Mouse (Mus musculus) liver, adult (tissue): ENCODE data around the gene Vangl2.

Experiments used
- GATA4 ChIP-seq: IDR thresholded peaks from 2 replicates; pipeline ENCODE4 v1.6.1; 2014; ENCODE audit warnings: mild to moderate bottlenecking, low read length; ENCODE audit not compliant: insufficient replicate concordance

The Vangl2 gene

DNA sequence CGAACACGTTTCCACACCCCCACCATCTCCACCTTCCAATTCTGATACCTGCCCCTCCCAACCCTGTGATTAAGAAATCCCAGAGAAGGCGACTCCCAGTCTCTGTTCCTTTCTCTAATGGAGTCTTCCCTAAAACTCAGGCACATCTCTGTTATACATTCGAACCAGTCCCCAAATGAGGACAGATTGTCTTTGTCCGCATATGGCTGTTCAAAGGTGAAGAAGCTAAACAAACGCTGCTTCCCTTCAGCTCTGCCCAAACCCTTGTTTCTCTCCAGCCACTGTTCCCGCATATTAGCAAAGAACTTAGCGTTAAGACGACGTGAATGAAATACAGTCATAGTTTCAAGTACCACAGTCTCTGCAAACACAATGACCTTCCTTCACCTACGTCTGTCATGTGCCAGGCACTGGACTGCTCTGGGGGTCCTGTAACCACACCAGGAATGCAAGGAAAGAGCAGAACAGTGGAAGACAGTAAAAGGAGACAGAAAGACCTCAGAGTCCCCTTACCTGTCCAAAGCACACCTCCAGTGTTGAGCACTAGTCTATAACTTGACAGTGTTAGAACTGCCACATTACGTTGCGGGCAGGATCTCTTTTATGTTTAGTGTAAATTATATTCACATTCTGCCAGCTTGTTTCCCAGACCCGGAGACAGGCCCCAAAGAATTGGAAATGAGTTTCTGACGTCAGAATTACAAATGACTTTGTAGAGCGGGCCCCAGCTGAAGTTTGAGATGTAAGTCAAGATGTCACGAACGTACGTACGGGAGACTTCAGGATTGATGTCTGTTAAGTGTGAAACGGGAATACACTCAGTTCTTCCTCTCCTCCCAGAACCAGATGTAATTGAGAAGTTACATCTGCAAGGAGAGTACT, at the start of gene Vangl2:
Vangl2 (minus strand) TSS at position 51 of the 882 bp plus-strand sequence.
- TF ChIP-seq GATA4: no peak

GRCm38 (mm10) chr1:172077981-172078380, 49.7 kb upstream of the Vangl2 start:
- TF ChIP-seq GATA4: peak; percentile 62; the same call in 1 of the 2 replicates

- no peak for TF ChIP-seq GATA4
These were observed 44.4 kb upstream of the Vangl2 start for GRCm38 (mm10) chr1:172072604-172073003.

GRCm38 (mm10) chr1:172071556-172071955, 43.3 kb upstream of the Vangl2 start:
- no peak for TF ChIP-seq GATA4

DNA sequence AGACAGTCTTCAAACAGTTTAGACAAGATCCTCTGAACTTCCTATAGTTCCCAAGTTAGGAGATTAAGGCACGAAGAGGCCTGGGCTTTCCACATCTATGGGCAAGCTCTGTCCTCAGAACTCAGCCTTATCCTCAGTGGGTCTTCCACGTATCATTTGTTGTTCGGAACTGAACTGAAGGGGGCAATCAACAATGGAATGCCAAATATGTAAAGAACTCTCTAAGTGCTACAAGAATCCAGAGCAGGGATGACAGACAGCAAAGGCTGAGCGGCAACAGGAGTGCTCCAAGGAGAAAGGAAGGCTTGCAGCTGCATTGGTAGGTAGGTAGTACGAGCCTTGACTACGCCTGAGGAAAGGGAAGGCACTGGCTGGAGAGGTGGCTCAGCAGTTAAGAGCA, 42.0 kb upstream of the Vangl2 start:
- TF ChIP-seq GATA4: no peak

- TF ChIP-seq GATA4: no peak
These were observed 36.4 kb upstream of the Vangl2 start for GRCm38 (mm10) chr1:172064613-172065141.

GRCm38 (mm10) chr1:172063291-172064023, 35.2 kb upstream of the Vangl2 start:
- TF ChIP-seq GATA4: no peak

- TF ChIP-seq GATA4: no peak
These were observed 33.9 kb upstream of the Vangl2 start for GRCm38 (mm10) chr1:172062101-172062500.

DNA sequence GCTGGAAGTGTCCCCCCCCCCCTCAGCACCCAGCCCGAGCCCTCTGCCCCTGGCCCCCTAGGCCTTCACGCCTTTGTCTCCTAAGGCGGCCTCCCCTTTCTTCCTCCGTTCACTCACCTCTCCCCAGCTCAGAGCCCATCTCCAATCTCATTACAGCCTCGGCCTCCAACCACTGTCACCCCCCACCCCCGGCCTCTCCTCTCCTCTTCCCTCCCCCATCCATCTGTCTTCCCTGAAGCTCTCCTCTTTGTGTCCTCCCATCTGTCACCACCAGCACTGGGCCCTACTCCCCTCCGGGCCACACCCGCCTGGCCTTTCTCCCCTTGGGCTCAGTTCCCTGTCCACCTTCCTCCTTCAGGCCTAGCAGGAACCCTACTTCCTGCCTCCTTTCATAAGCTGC, 33.0 kb upstream of the Vangl2 start:
- TF ChIP-seq GATA4: no peak

GRCm38 (mm10) chr1:172060659-172061058, 32.4 kb upstream of the Vangl2 start:
- no peak for TF ChIP-seq GATA4

DNA sequence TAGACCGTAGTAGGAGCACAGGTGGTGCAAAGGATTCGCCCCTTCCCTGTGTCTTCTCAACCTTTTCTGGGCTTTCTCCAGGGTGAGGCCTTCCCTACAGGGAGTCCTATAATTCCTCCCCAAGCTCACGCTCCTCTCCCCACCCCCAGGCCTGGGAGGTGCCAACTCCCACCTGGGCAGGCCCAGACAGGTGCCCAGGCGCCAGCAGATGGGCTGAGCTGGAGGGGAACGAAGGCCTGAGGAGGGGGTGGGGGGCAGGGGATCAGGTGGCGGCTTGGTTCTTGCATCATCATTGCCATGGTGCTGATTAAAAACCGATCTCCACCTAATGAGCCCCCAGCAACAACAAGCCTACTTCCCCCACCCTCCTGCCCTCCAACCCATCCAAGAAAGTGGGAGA, 30.6 kb upstream of the Vangl2 start:
- no peak for TF ChIP-seq GATA4

DNA sequence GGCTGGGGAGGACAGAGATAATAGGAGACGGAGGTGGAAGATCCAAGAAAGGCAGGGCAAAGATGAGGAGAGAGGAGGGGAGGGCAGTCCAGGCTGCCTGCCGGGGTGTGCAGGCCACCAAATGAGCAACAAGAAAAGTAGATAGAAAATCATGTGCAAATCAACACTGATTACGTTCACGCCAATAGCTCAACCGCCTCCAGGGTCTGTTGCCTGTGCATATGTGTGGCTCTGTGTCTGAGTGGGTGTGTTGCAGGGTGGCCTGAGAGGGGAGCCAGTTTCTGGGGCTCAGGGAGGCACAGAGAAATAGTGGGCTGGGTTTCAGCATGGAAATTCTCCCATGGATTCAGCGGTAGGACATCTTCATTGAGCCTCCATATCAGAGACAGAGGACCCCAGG, 30.1 kb upstream of the Vangl2 start:
- TF ChIP-seq GATA4: no peak

- no peak for TF ChIP-seq GATA4
These were observed 29.3 kb upstream of the Vangl2 start, which contains the start of gene Nhlh1 for GRCm38 (mm10) chr1:172057491-172057921. TSS of gene Nhlh1 (minus strand) at chr1:172057573.

DNA sequence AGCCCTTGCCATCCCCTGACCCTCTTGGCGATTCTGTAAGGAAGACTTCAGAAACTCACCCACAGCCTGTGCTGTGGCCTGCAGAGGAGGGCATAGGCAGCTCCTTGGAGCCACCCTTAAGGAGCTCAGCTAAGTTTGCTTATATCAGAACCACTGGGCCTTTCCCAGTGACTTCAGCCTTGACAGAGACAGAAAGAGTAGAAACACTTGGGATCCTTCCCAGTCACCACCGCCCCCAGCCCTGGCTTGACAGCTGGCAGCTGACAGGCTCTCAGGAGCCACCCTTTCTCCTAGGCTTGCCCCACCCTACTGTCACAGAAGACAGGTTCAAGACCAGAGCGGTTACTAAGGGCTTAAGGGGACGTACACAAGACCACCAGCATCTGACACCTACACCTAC, 28.0 kb upstream of the Vangl2 start:
- TF ChIP-seq GATA4: no peak

- no peak for TF ChIP-seq GATA4
These were observed 25.5 kb upstream of the Vangl2 start for GRCm38 (mm10) chr1:172053541-172054440.

DNA sequence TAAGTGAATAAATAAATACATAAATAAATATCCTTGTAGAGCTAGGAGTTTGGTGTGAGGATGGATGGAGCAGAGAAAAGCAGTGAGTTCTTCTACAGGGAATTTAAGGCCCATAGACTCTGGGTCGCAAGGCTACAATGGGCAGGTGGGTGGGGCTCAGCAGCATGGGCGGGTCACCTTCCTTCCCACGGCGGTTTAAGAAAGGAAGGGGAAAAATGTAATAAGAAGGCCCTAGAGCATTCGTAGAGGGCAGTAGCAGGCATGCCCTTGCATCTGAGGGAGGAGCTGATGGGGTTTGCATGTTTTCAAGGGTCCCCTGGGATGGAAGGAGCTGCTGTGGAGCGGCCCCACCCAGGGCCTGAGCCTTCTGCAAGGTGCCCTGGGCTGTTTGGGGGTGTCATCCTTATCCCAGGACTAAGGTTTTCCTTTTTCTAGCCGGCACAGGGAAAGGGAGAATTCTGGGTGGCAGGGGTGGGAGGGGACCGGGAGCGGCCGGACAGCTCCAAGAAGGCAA, 24.6 kb upstream of the Vangl2 start:
- no peak for TF ChIP-seq GATA4
